Mouse (Mus musculus): ENCODE results near the gene Prkcq.

Prkcq gene

GRCm38 (mm10) chr2:11171754-11172501 is at the start of gene Prkcq:
TSS of gene Prkcq (plus strand) at chr2:11172108.
- DNase-seq (ENCODE audit: low read depth, low spot score): peak; percentile 68

- no peak for DNase-seq (ENCODE audit: low read depth, low spot score)
These were observed 41.0 kb upstream of the Prkcq start for GRCm38 (mm10) chr2:11130881-11131280.

- DNase-seq (ENCODE audit: low read depth, low spot score): peak; percentile 33
These were observed 36.2 kb upstream of the Prkcq start for GRCm38 (mm10) chr2:11135718-11136117.

GRCm38 (mm10) chr2:11138076-11138475 is 33.8 kb upstream of the Prkcq start:
- no peak for DNase-seq (ENCODE audit: low read depth, low spot score)

- DNase-seq (ENCODE audit: low read depth, low spot score): no peak
These were observed 32.3 kb upstream of the Prkcq start for GRCm38 (mm10) chr2:11139518-11140152.

- no peak for DNase-seq (ENCODE audit: low read depth, low spot score)
These were observed 31.5 kb upstream of the Prkcq start for GRCm38 (mm10) chr2:11140385-11140784.

- no peak for DNase-seq (ENCODE audit: low read depth, low spot score)
These were observed 22.8 kb upstream of the Prkcq start for GRCm38 (mm10) chr2:11149091-11149490.

- DNase-seq (ENCODE audit: low read depth, low spot score): no peak
These were observed 20.9 kb upstream of the Prkcq start for GRCm38 (mm10) chr2:11150975-11151374.

- DNase-seq (ENCODE audit: low read depth, low spot score): no peak
These were observed 20.1 kb upstream of the Prkcq start for GRCm38 (mm10) chr2:11151655-11152323.

GRCm38 (mm10) chr2:11159641-11160040 is 12.3 kb upstream of the Prkcq start:
- DNase-seq (ENCODE audit: low read depth, low spot score): peak; percentile 82

GRCm38 (mm10) chr2:11160696-11161095 is 11.2 kb upstream of the Prkcq start:
- peak; percentile 78 for DNase-seq (ENCODE audit: low read depth, low spot score)

- peak; percentile 79 for DNase-seq (ENCODE audit: low read depth, low spot score)
These were observed 10.6 kb upstream of the Prkcq start for GRCm38 (mm10) chr2:11161336-11161735.

GRCm38 (mm10) chr2:11162701-11163100 is 9.2 kb upstream of the Prkcq start:
- DNase-seq (ENCODE audit: low read depth, low spot score): no peak

GRCm38 (mm10) chr2:11164170-11164569 is 7.7 kb upstream of the Prkcq start:
- DNase-seq (ENCODE audit: low read depth, low spot score): no peak

- peak; percentile 78 for DNase-seq (ENCODE audit: low read depth, low spot score)
These were observed 2.1 kb upstream of the Prkcq start for GRCm38 (mm10) chr2:11169721-11170335.

- DNase-seq (ENCODE audit: low read depth, low spot score): peak; percentile 53
These were observed 1.0 kb downstream of the Prkcq start for GRCm38 (mm10) chr2:11172831-11173414.

- peak; percentile 71 for DNase-seq (ENCODE audit: low read depth, low spot score)
These were observed 1.6 kb downstream of the Prkcq start for GRCm38 (mm10) chr2:11173521-11173920.

GRCm38 (mm10) chr2:11174101-11174500 is 2.2 kb downstream of the Prkcq start:
- peak; percentile 36 for DNase-seq (ENCODE audit: low read depth, low spot score)

GRCm38 (mm10) chr2:11177880-11178279 is 6.0 kb downstream of the Prkcq start:
- DNase-seq (ENCODE audit: low read depth, low spot score): peak; percentile 56

GRCm38 (mm10) chr2:11181510-11181909 is 9.6 kb downstream of the Prkcq start:
- DNase-seq (ENCODE audit: low read depth, low spot score): peak; percentile 69

- DNase-seq (ENCODE audit: low read depth, low spot score): no peak
These were observed 10.2 kb downstream of the Prkcq start for GRCm38 (mm10) chr2:11182096-11182495.

GRCm38 (mm10) chr2:11183991-11184390 is 12.1 kb downstream of the Prkcq start:
- no peak for DNase-seq (ENCODE audit: low read depth, low spot score)

All from CD4-positive, CD25-positive, alpha-beta regulatory T cell, adult 2 months (primary cell).